Mouse (Mus musculus): Measurements from ENCODE around the gene Armc7.

DNA sequence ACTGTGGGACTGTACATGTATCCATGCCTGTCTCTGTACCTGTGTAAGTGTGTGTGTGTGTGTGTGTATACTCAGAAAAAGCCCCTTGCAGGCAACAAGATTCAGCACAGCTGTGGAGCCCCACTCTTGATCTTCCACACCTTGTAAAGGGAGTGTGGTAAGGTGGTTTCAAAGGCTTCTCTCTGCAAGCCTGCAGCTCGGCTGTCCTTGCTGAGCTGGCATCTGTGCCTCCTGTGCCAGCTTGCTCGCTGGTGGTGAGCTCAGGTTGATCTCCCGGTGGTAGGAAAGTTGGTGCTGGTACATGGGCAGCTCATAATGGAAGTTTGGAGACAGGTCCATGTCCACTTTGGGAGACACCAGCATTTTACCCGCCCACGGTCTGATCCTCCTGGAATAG, 13.6 kb upstream of the Armc7 start:
- TF ChIP-seq FLI1 (IDR thresholded peaks at IDR 0.05; ENCODE audit: low read length) (no peak), GATA1 (IDR thresholded peaks at IDR 0.05; ENCODE audit: borderline replicate concordance, low read length) (no peak)

All from megakaryocyte, embryonic 14.5 days (primary cell).